Mouse (Mus musculus): ENCODE measurements around the gene Ift43.

The Ift43 gene

DNA sequence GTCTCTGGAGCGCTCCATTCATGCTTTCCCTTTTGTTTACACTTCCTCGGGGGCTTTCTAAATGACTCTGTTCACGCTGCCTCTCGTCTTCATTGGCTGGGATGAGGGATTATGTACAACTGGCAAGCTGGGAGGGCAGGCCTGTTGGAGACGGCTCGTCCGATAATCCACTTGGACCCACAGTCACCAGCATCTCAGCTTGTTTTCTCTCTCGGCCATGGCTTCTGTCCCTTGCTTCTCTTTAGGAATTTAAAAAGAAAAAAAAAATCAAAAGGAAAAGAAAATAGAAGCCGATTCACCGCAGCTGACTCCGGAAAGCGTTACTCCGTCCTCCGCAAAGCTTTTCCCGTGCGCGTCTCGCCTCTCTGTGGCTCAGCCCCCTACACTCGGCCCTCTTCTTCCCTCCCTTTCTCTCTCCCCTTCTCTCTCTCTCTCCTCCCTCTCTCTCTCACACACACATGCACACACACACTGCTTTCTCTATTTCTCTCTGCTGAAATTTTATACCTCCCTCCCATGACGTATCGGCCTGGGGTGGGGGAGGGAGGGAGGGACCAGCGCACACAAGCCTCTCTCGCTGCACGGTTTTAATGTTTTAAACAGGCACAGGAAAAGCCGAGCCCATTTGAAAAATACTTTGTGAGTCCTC lies 3.7 kb upstream of the Ift43 start, which contains the start of gene Tgfb3:
Gene Tgfb3 (minus strand): TSS at position 489 of the 649 bp plus-strand sequence.
- DNase-seq (ENCODE audit: low spot score) = peak; percentile 26

DNA sequence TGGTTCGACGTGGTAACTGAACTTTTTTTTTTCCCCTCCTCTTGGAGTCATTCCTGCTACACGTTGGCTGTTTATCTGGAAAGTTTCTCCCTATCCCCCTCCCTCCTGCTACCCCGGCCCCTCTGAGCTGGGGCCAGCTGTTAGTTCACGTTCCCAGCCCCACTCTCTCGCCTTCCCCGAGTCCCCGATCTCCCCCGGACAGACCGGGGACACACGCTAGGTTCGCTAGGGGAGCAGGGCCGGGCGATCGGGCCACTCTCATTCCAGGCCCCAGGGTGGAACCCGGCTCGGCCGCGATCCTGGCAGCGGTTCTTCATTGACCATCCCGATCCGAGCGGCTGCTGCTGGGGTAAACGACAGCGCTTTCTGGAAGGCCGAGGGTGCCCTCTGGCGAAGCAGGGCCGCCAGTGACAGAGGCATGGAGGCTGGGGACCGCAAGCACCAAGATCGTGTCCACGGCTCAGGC lies 3.1 kb upstream of the Ift43 start:
- peak; percentile 87 for DNase-seq (ENCODE audit: low spot score)

DNA sequence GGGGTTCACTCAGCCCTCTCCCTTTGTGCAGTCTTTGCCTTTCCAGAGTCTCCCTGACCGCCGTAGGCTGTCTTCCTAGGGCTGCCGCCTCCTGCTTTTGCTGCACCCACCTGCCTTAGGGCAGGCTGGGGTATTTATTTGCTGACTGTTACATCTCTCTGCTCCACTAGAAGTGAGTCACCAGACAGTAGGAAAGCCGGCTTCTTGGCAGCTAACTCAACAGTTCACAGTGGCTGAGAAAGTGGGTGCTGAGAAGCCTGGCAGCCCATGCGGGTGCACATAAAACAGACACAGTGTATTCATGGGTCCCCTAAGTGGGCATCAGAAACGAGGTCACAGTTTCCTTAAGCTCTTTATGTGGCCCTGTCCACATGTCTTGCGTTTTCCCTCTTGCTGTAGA lies 3.5 kb downstream of the Ift43 start:
- no peak for DNase-seq (ENCODE audit: low spot score)

DNA sequence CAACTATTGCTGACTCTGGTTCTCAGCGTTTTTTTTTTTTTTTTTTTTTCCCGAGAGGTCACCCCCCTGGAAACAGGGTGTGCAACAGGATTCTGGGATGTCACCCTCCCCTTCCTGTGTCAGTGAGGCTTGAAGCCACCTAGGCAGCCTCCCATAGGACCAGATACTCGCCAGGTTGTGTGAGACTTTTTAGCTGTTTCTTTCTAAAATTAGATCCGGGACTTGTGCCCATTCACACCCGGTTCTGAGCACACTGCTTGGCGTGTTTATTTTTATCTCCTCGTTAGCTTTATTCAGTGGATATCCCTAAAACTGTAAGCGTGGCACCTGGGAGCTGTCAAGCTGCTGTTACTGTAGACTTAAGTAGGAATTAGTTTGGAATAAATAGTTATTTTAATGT lies 4.2 kb downstream of the Ift43 start:
- DNase-seq (ENCODE audit: low spot score) = no peak

DNA sequence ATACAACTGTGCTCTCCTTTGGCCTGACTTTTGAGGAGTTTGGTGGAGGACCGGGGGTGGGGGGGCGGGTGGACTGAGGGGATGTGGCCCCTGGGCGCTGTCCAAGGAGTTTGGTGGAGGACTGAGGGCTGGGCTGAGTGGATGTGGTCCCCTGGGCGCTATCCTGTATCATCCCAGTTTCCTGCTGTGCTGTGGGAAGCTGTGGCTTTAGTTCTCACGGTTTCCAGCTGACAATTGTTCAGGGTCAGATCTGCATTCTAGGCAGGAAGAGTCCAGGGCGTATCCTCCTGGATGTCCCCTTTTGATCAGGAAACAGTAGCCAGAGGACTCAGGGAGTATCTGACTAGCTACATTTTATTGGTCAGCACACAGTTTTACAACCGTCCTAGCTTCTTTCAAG lies 5.7 kb downstream of the Ift43 start:
- DNase-seq (ENCODE audit: low spot score) = no peak

DNA sequence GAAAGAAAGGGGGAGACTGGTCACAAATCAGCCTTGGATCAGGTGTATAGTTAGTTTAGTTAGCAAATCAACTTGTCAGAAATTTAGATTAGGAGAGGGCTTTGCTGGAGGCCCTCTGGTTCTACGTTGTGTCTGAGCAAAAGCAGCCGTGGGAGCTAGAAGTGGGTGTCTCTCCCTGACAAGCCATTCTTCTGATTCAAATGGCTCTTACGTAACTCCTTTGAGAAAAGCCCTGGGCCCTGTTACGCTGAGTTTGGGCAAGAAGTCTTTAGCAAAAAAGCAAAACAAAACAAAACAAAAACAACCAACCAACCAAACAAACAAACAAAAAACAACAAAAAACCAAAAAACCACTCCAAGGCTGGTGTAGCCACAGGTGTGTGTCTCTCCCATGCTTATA lies 8.4 kb downstream of the Ift43 start:
- no peak for DNase-seq (ENCODE audit: low spot score)

DNA sequence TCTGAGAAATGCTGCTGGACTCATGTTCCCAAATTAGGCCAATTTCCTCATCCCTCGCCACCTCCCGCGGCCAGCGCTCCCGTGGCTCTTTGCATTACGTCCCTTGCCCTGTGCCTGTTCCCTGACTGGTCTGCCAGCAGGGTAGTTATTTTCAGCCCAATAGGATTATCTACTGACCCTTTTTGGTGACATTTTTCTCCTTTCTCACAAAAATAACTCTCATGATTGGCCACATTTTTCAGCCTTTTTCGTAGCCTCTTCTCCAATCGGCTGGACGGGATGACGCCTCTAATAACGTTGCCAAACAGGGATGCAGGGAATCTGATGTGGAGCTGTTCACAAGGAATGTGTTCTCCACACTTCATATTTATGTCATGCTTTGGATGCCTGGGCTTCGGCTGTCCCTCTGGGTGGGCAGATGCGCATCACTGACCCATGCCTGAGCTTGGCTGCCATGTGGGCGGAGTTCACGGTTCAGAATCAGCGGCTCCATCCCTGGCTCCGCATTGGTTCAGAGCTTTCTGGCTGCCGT lies 9.3 kb downstream of the Ift43 start:
- DNase-seq (ENCODE audit: low spot score) = no peak

DNA sequence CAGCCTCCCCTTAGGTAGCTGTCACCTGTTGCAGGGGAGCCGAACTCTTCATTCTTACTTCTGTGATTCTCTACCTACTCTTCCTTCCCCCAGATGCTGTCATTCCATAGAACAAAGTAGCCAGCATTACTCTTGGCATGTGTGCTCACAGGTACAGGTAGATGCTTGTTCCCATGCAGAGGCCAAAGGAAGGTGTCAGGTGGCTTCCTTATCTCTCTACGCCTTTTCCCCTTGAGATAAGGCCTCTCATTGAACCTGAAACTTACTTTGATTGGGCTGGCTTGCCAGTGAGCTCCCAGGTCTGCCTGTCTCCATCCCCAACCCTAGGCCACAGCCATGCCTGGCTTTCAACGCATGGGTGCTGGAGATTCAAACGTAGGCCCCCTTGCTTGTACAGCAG lies 11.7 kb downstream of the Ift43 start:
- no peak for DNase-seq (ENCODE audit: low spot score)

DNA sequence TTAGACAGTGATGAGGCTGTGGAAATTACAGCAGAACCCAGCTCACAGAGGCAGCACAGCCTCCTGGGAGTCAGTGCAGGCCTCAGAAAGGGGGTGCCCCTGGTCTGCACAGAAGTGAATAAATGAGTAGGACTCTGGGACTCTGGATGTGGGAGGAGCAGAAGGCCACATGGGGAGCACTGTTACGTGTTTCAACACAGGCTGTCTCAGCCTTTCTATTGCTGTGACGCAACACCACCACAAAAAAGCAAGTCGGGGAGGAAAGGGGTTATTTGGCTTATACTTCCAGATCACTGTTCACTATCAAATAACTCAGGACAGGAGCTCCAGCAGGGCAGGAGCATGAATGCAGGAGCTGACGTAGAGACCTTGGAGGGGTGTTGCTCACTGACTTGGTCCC lies 13.5 kb downstream of the Ift43 start:
- no peak for DNase-seq (ENCODE audit: low spot score)

DNA sequence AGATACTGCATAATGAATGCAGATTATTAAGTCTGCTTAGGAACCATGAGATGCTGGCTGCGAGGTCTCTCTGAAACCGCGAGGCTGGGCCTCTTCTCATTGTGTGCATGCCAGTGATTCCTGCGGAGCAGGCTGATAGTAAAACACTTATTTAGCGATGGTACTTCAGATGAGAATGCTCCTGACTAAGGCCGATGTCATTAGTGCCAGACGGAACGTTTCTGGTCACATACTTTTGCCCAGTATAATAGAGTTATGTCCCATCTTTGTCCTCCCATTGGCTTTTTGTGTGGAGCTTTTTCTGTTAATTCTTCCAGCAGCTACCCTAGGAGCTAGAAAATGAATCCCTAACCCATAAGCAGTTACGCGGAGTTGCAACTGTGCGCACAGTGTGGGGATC lies 15.4 kb downstream of the Ift43 start:
- DNase-seq (ENCODE audit: low spot score) = no peak

DNA sequence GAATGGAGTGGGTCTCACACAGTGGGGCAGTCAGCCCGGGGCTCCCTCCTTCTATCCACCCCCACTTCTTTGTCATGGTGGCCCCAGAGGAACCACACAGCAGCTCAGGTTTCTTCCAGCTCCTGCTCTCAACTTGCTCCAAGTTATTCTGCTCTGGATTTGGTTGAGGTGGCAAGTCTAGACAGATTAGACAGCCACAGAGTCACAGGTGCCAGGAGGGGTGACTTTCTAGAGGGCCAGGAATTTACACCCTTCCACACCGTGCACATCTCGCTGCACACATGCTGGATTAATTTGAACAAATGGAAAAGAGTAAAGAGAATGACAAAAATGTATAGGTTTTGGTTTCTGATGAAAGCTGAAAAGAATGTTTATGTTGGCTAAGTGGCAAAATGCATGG lies 18.4 kb downstream of the Ift43 start:
- DNase-seq (ENCODE audit: low spot score) = no peak

DNA sequence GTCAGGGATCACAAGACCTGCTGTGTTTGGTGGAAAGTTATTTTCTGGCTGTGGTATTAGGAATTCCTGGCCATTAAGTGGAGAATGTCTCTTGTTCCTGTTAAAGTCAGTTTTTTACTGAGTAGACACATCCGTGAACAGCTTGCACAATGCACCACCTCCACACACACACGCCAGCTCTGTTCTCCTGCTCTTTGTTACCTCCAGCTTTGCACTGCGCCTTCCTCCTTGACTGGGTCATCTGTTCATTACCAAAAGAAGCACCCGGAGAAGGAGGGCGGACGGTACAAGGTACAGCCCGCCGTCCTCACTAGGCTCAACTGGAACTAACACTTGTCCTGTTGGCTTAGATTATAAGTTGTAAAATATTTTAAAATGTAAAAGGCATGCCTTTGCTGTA lies 20.3 kb downstream of the Ift43 start:
- DNase-seq (ENCODE audit: low spot score) = no peak

DNA sequence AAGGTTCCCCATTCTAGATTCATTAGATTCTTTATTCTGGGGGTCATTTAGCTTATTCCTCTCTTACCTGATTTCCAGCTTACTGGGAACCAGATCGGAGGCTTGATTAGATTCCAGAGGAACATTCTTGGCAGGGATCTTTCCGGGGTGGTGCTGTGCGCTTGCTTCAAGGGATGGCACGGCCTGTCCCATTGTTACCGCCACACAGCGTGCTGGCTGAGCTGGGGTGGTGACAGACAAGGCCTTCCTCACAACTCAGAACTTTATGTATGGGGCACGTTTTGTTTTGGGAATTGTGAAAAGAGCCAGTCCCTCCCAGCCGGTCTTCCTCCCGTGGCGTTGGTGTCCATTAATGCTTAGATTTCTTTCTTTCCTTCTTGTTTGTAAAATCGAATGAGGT lies 21.1 kb downstream of the Ift43 start:
- no peak for DNase-seq (ENCODE audit: low spot score)

DNA sequence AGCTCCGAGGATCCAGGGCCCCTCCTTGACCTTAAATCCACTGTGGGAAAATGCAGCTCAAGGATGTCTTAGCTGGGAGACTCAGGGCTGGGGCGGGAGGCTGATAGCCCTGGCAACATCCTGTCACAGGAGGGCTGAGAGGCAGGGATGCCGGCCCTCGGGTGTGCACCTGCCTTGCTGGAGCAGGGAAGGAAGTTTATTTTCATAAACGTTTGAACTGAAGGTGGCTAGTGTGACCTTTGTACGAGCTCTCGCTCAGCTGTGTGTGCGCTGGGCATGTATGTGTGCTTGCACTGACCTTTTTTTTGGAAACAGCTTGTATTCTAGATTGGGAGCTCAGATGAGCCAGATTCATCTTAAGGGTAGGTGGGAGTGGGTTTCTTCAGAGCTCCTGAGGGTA lies 21.5 kb downstream of the Ift43 start:
- no peak for DNase-seq (ENCODE audit: low spot score)

DNA sequence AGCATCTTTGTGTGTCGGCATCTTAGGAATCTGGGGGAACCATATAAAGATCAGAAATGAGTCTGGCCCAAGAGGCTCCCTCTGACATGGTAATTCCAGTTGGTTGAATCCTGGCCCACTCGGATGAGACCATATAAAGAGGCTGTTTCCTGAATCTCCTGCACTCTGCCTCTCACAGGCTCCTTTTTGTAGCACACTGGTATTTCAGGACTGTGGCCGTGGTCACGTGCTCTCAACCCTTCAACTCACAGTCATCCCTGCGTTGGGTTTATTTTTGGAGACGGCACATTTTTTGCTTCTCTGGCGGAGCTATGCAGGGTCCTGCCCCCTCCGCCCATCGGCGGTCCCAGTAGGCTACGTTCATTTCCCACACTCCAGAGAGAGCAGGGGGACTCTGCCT lies 22.0 kb downstream of the Ift43 start:
- DNase-seq (ENCODE audit: low spot score) = no peak

DNA sequence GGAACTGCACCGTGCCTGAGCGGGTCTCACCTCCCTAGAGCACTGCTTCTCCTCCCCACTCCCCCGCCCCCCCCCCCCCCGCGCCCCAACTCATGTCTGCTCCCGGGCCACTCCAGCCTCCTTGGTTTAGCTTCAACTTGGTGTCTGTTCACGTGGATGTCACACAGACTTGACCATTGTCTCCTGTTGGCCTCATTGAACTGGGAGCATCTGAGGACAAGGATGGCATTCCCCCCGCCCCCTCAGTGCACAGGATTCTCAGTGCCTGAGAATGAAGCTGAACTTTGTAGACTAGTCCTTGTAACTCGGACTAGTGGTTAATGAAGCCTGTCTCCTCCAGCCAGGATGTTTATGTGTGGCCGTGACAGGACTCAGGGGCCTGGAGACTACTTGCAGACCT lies 23.2 kb downstream of the Ift43 start:
- no peak for DNase-seq (ENCODE audit: low spot score)

DNA sequence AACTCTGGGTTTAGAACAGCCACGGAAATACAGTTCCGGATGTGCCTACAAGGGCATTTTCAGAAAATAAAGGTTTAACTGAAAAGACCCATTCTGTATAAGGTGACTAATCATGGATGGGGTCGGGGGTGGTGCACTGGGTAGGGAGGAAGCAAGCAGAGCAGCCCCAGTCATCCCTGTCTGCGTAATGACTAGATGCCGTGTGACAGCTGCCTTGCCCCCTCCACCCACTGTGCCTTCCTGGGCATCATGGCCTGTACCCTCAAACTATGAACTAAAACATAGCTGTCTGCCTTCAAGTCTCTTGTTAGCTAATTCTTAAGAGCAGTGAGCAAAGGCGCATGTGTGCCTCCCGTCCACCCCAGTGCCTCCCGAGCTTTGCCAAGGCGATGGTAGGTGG lies 23.7 kb downstream of the Ift43 start:
- no peak for DNase-seq (ENCODE audit: low spot score)

DNA sequence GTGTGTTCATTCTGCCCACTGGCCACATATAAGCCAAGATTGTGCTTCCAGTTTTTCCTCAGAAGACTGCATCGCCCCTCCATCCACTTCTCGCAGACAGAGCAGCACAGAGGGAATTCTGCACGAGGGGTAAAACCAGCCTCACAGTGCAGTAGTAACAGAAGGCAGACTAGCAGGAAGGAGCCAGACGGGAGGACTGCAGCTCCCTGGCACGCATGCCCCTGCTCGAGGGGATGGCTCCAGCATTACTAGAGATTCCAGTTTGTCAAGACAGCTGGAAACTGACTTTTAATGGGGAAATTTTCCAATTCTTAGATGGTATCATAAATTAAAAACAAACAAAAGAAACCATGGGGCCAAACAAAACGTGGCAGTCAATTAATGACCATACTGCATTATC lies 25.3 kb downstream of the Ift43 start:
- no peak for DNase-seq (ENCODE audit: low spot score)

DNA sequence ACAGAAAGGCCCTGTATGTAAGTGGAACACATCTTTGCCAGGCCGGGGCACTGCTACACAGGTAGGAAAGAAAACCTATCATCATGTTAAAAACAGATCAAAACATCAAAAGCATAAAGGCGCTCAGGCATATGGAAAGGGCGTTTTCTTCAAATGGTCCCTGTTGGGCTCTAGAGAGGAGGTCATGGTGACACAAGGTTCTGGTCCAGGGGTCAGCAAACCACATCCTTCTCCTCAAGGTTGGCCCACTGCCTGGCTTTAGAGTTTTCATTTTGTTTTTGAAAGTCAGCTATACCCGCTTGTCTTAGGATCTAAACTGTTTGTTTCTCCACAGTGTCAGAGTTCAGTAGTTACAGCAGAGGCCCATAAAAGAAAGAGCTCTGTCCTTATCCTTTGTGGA lies 27.2 kb downstream of the Ift43 start:
- DNase-seq (ENCODE audit: low spot score) = no peak

DNA sequence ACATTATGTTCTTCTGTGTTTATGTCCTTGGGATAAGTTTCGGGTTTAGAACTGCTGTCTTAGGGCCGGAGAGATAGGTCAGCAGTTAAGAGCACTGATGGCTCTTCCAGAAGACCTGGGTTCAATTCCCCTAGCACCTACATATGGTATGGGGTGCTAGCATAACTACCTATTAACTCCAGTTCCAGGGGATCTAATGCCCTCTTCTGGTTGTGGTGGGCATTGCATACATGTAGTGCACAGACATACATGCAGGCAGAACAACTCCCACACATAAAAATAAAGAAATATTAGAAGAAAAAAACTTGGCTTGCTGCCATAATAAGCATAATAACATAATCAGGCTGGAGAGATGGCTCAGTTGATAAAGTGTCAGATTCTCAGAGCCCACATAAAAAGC lies 28.3 kb downstream of the Ift43 start:
- no peak for DNase-seq (ENCODE audit: low spot score)

DNA sequence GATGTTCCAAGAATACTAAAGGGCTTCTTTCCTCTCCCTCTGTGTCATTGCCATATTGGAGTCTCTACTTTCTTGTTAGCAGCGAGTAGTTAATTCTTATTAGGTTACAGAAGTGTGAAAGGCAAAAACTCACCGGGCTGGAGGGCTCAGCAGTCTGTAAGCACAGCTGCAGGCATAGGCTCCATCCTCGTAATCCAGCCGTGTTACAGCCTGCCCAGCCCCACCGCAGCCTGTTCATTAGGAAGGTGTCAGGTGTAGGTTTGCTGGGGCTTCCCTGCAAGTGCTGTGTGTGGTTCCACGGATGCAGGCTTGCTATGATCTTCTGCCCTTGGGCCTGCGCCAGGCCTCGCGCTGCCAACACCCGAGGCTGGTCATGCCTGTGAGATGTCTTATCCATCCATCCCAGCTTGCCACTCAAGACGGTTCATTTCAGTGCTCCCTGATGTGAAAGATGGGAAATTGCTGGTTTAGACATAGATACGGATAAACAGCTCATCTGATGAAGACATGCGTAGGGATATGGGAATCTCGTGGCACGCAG lies 34.0 kb downstream of the Ift43 start:
- DNase-seq (ENCODE audit: low spot score) = no peak

DNA sequence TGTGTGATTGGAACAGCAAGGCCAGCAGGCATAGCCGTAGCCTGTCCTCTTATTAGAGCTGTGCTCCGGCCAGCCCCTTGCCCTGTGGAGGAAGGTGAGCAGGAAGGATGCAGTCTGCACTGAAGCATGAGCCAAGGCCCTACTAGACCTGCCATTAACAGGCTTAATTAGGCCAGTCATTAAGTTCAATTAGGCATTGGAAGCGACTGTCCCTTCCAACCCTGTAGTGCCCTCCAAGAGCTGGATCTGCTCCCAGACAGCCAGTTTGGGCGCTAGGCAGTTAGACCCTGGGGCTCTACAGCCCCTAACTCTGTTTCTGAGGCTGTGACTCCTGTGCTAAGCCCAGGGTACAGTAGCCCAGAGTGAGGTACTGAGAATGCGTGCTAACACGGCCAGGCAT lies 41.7 kb downstream of the Ift43 start:
- no peak for DNase-seq (ENCODE audit: low spot score)

DNA sequence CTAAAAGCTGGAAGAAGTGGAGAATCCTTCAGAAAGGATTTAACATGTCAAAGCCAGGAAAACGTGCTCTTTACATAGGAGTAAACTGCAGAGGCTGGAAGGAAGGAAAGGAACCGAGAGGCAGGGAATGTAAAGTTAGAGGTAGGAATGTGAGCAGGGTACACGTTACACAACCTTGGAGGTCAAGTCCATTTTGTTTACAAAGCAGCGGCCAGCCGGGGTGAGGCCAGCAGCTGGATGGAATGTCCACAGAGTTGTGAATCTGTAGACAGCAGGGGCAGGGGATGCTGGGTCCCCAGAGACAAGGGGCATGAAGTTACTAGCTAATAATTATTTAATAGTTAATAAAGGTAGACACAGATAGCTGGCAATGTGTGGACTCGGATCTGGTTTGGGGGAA lies 45.8 kb downstream of the Ift43 start:
- no peak for DNase-seq (ENCODE audit: low spot score)

DNA sequence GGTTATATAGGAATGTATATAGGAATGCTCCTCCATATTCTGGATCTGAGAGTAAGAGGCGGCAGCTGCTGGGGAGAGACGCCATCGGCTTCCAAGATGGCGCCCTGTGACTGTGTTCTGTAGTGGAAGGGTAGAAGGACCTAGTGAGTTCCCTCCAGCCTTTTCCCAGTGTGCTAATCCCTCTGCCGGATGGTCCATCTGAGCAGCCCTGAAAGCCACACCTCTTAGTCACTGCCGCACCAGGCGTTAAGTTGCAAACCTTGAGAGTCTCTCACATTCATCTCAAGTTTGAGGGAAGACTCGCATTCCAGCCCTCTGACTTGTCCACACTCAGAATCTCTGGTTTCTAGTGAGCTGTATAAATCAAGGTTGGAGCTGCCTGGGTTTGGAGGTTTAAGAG lies 46.7 kb downstream of the Ift43 start:
- DNase-seq (ENCODE audit: low spot score) = no peak

Measured in urinary bladder, postnatal 25 days (tissue).